In the genomic region with DNA sequence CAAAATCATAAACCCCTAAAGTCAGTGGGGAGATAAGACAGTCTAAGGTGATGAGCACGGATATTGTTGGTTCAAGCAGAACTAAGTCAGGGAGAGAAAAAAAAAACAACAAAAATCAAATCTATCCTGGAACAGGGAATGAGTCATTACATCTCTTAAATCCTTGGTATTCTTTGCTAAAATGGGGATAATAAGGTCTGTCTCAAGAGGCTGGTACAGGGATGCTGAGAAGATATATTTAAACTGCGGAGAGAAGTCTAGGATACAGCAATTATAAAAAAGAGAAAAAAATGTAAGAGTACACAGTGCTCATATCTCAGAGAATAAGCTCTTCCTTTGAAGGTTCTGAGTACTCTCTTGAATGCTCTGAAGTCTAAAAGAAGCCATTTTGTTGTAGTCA, we compare ENCODE assay signal across 24 mouse cellular contexts.
"Had no signal": no experiment of that assay in that cellular context is flagged by ENCODE, and none has a peak within 500 bp of the region (broad histone marks: within the 10 kb centered on the region; RNA-seq: fewer than 3 reads in every experiment).

No protein-coding gene starts in this region.

- H3K27me3 ChIP-seq: heart, embryonic 13.5 days; heart, embryonic 15.5 days; hindbrain, embryonic 13.5 days; hindbrain, embryonic 15.5 days; kidney, embryonic 15.5 days; limb, embryonic 13.5 days; limb, embryonic 15.5 days; liver, embryonic 12.5 days had no signal

- H3K27ac ChIP-seq: heart, adult 2 months; heart, embryonic 13.5 days; heart, embryonic 15.5 days; hindbrain, embryonic 15.5 days; kidney, embryonic 15.5 days; kidney, postnatal 0 days; limb, embryonic 13.5 days; limb, embryonic 15.5 days; liver, embryonic 12.5 days; liver, embryonic 14.5 days had no signal

- H3K4me2 ChIP-seq: heart, embryonic 11.5 days; heart, embryonic 13.5 days; heart, embryonic 15.5 days; hindbrain, embryonic 13.5 days; hindbrain, embryonic 15.5 days; kidney, embryonic 15.5 days; limb, embryonic 13.5 days; limb, embryonic 15.5 days; liver, embryonic 12.5 days had no signal

- ATAC-seq: intestine, embryonic 16.5 days; liver, embryonic 12.5 days had no signal

- H3K36me3 ChIP-seq: heart, embryonic 13.5 days; heart, embryonic 15.5 days; limb, embryonic 13.5 days; limb, embryonic 15.5 days; liver, embryonic 12.5 days had no signal

- H3K9me3 ChIP-seq: heart, embryonic 13.5 days; heart, embryonic 15.5 days; hindbrain, embryonic 13.5 days; hindbrain, embryonic 15.5 days; kidney, embryonic 15.5 days; limb, embryonic 13.5 days; limb, embryonic 15.5 days; liver, embryonic 12.5 days had no signal

- H3K9ac ChIP-seq: heart, embryonic 13.5 days; heart, embryonic 15.5 days; hindbrain, embryonic 13.5 days; hindbrain, embryonic 15.5 days; kidney, embryonic 15.5 days; limb, embryonic 13.5 days; limb, embryonic 15.5 days; liver, embryonic 12.5 days; liver, embryonic 14.5 days had no signal

- H3K4me1 ChIP-seq: heart, embryonic 13.5 days; heart, embryonic 15.5 days; kidney, embryonic 15.5 days; limb, embryonic 13.5 days; limb, embryonic 15.5 days; liver, embryonic 12.5 days had no signal

- DNase-seq: gastrocnemius, postnatal 14 days; gastrocnemius, postnatal 36 days; heart, adult 11 months; heart, adult 2 months; heart, postnatal 14 days; heart, postnatal 36 days; kidney, adult 11 months; kidney, adult 2 months; kidney, adult 9 months; kidney, postnatal 14 days; kidney, postnatal 36 days; left cerebral cortex, postnatal 4 days had no signal

- H3K4me3 ChIP-seq: heart, adult 2 months; heart, embryonic 13.5 days; heart, embryonic 15.5 days; hindbrain, embryonic 13.5 days; hindbrain, embryonic 15.5 days; kidney, embryonic 15.5 days; limb, embryonic 13.5 days; limb, embryonic 15.5 days; liver, embryonic 12.5 days had no signal
